Mouse (Mus musculus): ENCODE results near the gene Bcl11a.

Gene Bcl11a

GRCm38 (mm10) chr11:24159656-24160055, 81.8 kb downstream of the Bcl11a start:
- no peak for DNase-seq (ENCODE audit: low read depth)

GRCm38 (mm10) chr11:24161458-24161857, 83.6 kb downstream of the Bcl11a start:
- DNase-seq (ENCODE audit: low read depth) = no peak

- DNase-seq (ENCODE audit: low read depth) = no peak
Observed at GRCm38 (mm10) chr11:24162056-24162455, 84.2 kb downstream of the Bcl11a start.

GRCm38 (mm10) chr11:24163072-24163471, 85.2 kb downstream of the Bcl11a start:
- DNase-seq (ENCODE audit: low read depth) = no peak

GRCm38 (mm10) chr11:24164065-24164464, 86.2 kb downstream of the Bcl11a start:
- no peak for DNase-seq (ENCODE audit: low read depth)

GRCm38 (mm10) chr11:24171675-24172285, 93.9 kb downstream of the Bcl11a start:
- no peak for DNase-seq (ENCODE audit: low read depth)

- no peak for DNase-seq (ENCODE audit: low read depth)
Observed at GRCm38 (mm10) chr11:24172585-24172984, 94.7 kb downstream of the Bcl11a start.

- no peak for DNase-seq (ENCODE audit: low read depth)
Observed at GRCm38 (mm10) chr11:24174161-24174792, 96.4 kb downstream of the Bcl11a start.

- no peak for DNase-seq (ENCODE audit: low read depth)
Observed at GRCm38 (mm10) chr11:24177458-24177857, 99.6 kb downstream of the Bcl11a start.

- no peak for DNase-seq (ENCODE audit: low read depth)
Observed at GRCm38 (mm10) chr11:24178823-24179476, 101.1 kb downstream of the Bcl11a start.

- no peak for DNase-seq (ENCODE audit: low read depth)
Observed at GRCm38 (mm10) chr11:24180040-24180439, 102.2 kb downstream of the Bcl11a start.

GRCm38 (mm10) chr11:24183501-24183900, 105.6 kb downstream of the Bcl11a start:
- no peak for DNase-seq (ENCODE audit: low read depth)

GRCm38 (mm10) chr11:24184932-24185331, 107.1 kb downstream of the Bcl11a start:
- DNase-seq (ENCODE audit: low read depth) = no peak

GRCm38 (mm10) chr11:24190411-24190810, 112.6 kb downstream of the Bcl11a start:
- DNase-seq (ENCODE audit: low read depth) = no peak

GRCm38 (mm10) chr11:24196460-24197190, 118.8 kb downstream of the Bcl11a start:
- no peak for DNase-seq (ENCODE audit: low read depth)

GRCm38 (mm10) chr11:24197424-24197823, 119.6 kb downstream of the Bcl11a start:
- DNase-seq (ENCODE audit: low read depth) = no peak

- no peak for DNase-seq (ENCODE audit: low read depth)
Observed at GRCm38 (mm10) chr11:24199560-24199959, 121.7 kb downstream of the Bcl11a start.

- no peak for DNase-seq (ENCODE audit: low read depth)
Observed at GRCm38 (mm10) chr11:24200310-24200709, 122.5 kb downstream of the Bcl11a start.

GRCm38 (mm10) chr11:24201223-24201622, 123.4 kb downstream of the Bcl11a start:
- no peak for DNase-seq (ENCODE audit: low read depth)

GRCm38 (mm10) chr11:24202641-24203361, 124.9 kb downstream of the Bcl11a start:
- no peak for DNase-seq (ENCODE audit: low read depth)

- no peak for DNase-seq (ENCODE audit: low read depth)
Observed at GRCm38 (mm10) chr11:24203489-24203888, 125.6 kb downstream of the Bcl11a start.

- DNase-seq (ENCODE audit: low read depth) = no peak
Observed at GRCm38 (mm10) chr11:24208951-24209351, 131.1 kb downstream of the Bcl11a start.

Data from c-Kit-positive CD71-positive TER-119-negative erythroid progenitor cells, embryonic 14.5 days (primary cell).